Comparison of ENCODE assay signal across 8 mouse cellular contexts in the genomic region with DNA sequence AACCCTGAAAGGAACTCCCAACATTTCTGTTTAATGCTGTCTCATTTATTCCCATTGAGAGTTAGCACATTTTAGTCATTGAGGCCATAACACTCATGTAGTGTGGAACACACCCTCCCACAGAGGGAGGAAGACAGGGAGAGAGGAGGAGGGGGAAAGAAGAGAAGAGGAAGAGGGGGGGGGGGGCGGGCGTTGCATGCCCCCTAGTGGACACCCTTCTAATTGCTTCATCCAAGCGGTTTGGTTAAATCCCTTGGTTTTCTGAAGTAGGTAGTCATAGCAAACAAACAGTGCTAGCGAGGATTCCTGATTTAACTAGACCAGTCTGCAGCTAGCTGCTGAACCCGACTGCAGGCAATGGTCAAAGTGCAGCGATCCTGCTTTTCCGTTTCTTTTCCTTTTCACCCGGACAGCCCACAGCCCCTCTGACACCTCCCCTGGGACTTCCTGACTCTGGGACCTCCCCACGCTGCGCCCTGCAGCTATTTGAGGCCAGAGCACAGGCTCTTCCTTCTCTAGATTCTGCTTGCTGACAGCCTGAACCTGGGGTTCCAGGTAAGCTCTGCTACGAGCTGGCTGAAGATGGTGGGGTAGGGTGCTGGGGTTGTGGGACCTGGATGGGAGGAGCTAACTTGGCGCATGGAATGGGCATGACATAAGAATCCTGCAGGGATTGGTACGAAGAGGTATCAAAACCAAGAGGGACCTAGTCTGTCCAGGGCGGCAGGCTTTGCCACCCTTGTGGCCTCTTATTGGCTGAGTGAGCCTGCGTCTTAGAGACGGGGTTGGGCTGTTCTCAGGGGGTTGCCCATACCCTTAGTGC. TPM values are rescaled to one million over a fixed set of nuclear protein-coding genes. Genes with fewer than 3 reads are reported as not detected.
DNase-seq lines count a peak whose midpoint lies in the region; ATAC-seq lines count a peak whose summit lies in the region.

A gene (plus strand): TSS at position 221 of the 823 bp plus-strand sequence.

- no peaks in the 10 kb centered on the region for H3K27me3 ChIP-seq in embryonic facial prominence, embryonic 13.5 days
- no peaks in the 10 kb centered on the region for H3K27me3 ChIP-seq in heart, embryonic 16.5 days (ENCODE audit: control insufficient read depth, insufficient read depth, low read length)

- ATAC-seq in embryonic facial prominence, embryonic 13.5 days (ENCODE audit: insufficient number of reproducible peaks, insufficient read depth, low FRiP score, low TSS enrichment, low read depth), result peak; percentile 35; the same call in 1 of the 2 replicates
- peak; percentile 53 for ATAC-seq in heart, embryonic 16.5 days (replicated peaks; ENCODE audit: extremely low read depth, insufficient read depth, low FRiP score)

- H3K27ac ChIP-seq in embryonic facial prominence, embryonic 13.5 days, result no peak within 1 kb of the TSS
- H3K27ac ChIP-seq in heart, embryonic 16.5 days (ENCODE audit: low read length), result peak within 1 kb of the TSS; percentile 79
- peak within 1 kb of the TSS; percentile 33 for H3K27ac ChIP-seq in macrophage

- H3K9ac ChIP-seq in embryonic facial prominence, embryonic 13.5 days, result peak within 1 kb of the TSS; percentile 54
- H3K9ac ChIP-seq in heart, embryonic 16.5 days (ENCODE audit: low read length), result peak within 1 kb of the TSS; percentile 76

- DNase-seq in 3T3-L1 (ENCODE audit: low read depth, low spot score), result peak; percentile 56
- DNase-seq in NIH3T3 (ENCODE audit: low read depth), result peak; percentile 56
- peak; percentile 67 for DNase-seq in kidney, postnatal 10 days
- peak; percentile 41 to 52 for DNase-seq in spleen, adult 18-20 months
- no peak for DNase-seq in left cerebral cortex, adult 9 months (ENCODE audit: low spot score in 2 of 2)

- H3K36me3 ChIP-seq in embryonic facial prominence, embryonic 13.5 days, result no peaks in the 10 kb centered on the region
- peaks cover 2% of the 10 kb centered on the region; the same call in 1 of the 2 replicates for H3K36me3 ChIP-seq in heart, embryonic 16.5 days (ENCODE audit: control insufficient read depth, insufficient read depth)
- no peaks in the 10 kb centered on the region for H3K36me3 ChIP-seq in macrophage (ENCODE audit: inconsistent target)

- peak within 1 kb of the TSS; percentile 61 for H3K4me2 ChIP-seq in embryonic facial prominence, embryonic 13.5 days
- H3K4me2 ChIP-seq in heart, embryonic 16.5 days (ENCODE audit: low read depth, low read length), result peak within 1 kb of the TSS; percentile 79

- no peaks in the 10 kb centered on the region for H3K9me3 ChIP-seq in embryonic facial prominence, embryonic 13.5 days
- no peaks in the 10 kb centered on the region for H3K9me3 ChIP-seq in heart, embryonic 16.5 days (replicated peaks; ENCODE audit: control insufficient read depth, low read length)

- H3K4me3 ChIP-seq in embryonic facial prominence, embryonic 13.5 days, result peak within 1 kb of the TSS; percentile 32
- H3K4me3 ChIP-seq in heart, embryonic 16.5 days (ENCODE audit: low read length), result peak within 1 kb of the TSS; percentile 57
- H3K4me3 ChIP-seq in macrophage (ENCODE audit: inconsistent target), result peak within 1 kb of the TSS; percentile 31

- peaks cover 6% of the 10 kb centered on the region; the same call in 1 of the 2 replicates for H3K4me1 ChIP-seq in embryonic facial prominence, embryonic 13.5 days
- H3K4me1 ChIP-seq in heart, embryonic 16.5 days (ENCODE audit: control insufficient read depth, insufficient read depth, low read length), result peaks cover 27% of the 10 kb centered on the region

- no peaks in the 10 kb centered on the region for H3K79me2 ChIP-seq in macrophage (ENCODE audit: inconsistent target)

- WGBS in embryonic facial prominence, embryonic 13.5 days, result 37% methylated on average over 15 of the region's 16 CpGs
- 30% methylated on average over 15 of the region's 16 CpGs for WGBS in heart, embryonic 16.5 days
- 5% methylated on average over 15 of the region's 16 CpGs for WGBS in macrophage (ENCODE audit: missing documents)

RNA-seq across cellular contexts. Expression of the gene that starts here (rescaled TPM):
- polyA plus RNA-seq in embryonic facial prominence, embryonic 13.5 days (2015; fragmentation: Nextera tagmentation; extraction: Ambion mirVana), result 1.3 and 2.1 TPM in 2 replicates
- polyA plus RNA-seq in heart, embryonic 16.5 days (2015; fragmentation: Nextera tagmentation; extraction: Ambion mirVana), result 22.4 and 26.8 TPM in 2 replicates
- 1 to 10 TPM in 15 of 26 experiments, under 1 TPM in 8, not detected in 3; 0.34 to 4.1 (median 1.2) TPM for total RNA-seq in macrophage (2018; cell fraction: chromatin; rRNA removed)
- 1 to 10 TPM; 4.1 to 8.5 (median 6.3) TPM for total RNA-seq in macrophage (2018; cell fraction: cytosol; rRNA removed)
- total RNA-seq in macrophage (2018; cell fraction: nucleus; rRNA removed), result 1 to 10 TPM in 24 of 26 experiments, under 1 TPM in 2; 0.89 to 7.5 (median 2.3) TPM
- polyA plus RNA-seq in macrophage (2018), result 3.7 to 12.9 TPM (median 6.1 TPM) in 3 replicates

Comparison
In these comparisons a context has a peak if more than half of its experiments do, and no peak if none do; other contexts are left out.
1. DNase-seq: peak in 3T3-L1 (single experiment), NIH3T3 (single experiment), kidney, postnatal 10 days (single experiment) and spleen, adult 18-20 months (2 of 2); none in left cerebral cortex, adult 9 months (0 of 2).
2. Peak in every context shown above with its lines, with median percentiles within 50 percentile points of each other: H3K4me3 ChIP-seq.